Mouse (Mus musculus): ENCODE results near the gene Celf2. TPM values are rescaled to one million over a fixed set of nuclear protein-coding genes. Genes with fewer than 3 reads are reported as not detected.

Celf2 gene
- polyA plus RNA-seq, 1 experiment = 68.7 TPM

- Histone ChIP-seq H3K4me1 (ENCODE audit: control insufficient read depth, insufficient read depth, low read length) (no peaks in the 10 kb centered on the region), H3K4me3 (replicated peaks; ENCODE audit: insufficient read depth, low read depth, low read length) (no peak overlapping the region), H3K27ac (ENCODE audit: insufficient read depth, low read length) (no peak overlapping the region), H3K27me3 (ENCODE audit: control insufficient read depth, insufficient read depth, low read length) (no peaks in the 10 kb centered on the region)
- 62% methylated on average over 3 of the region's 3 CpGs for WGBS
- no peak for TF ChIP-seq POLR2A (IDR thresholded peaks at IDR 0.05; ENCODE audit: borderline replicate concordance, insufficient read depth, low read length)
- TF ChIP-seq CTCF (IDR thresholded peaks at IDR 0.05; ENCODE audit: borderline replicate concordance, insufficient read depth, low read depth, low read length) = no peak
- no peak for DNase-seq
These were observed 1002.3 kb downstream of the Celf2 start for GRCm38 (mm10) chr2:6507071-6507470.

DNA sequence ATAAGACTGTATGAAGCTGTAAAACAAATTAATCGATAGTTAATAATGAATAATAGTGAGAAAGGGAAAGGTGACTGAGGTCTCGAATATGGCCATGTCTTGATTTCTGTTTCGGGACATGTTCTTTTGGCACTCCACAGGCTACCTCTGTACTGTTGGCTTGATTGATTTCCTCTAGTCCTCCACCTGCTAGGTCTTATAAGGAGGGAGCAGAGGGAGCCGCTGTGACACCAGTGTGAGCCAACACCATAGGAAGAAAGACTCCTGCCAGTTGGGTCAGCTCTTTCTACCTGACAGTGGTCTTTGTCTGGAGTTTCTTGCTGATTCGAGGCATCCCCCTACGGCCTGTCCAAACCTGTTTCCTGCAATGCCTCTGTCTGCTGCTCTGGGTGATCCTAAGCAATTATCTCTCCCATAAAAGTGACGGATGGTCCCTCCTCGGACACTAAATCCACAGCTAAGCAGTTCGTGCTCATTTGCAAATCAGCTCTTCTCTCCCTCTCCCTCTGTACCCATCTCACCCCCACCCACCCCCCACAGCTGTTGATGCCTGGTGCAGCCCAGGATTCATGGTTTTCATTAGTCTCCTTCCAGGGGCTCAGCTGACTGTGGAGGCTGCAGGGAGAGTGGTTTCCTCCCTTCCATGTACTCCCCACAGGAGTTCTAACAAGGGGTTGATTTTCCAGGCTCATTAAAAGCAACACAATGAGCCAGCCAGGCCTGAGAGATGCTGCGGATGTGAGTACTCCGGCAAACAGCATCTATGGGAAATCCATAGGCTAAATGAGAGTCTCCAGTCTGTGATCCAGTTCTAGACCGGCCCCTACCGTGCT is 1003.2 kb downstream of the Celf2 start:
- H3K27ac ChIP-seq (ENCODE audit: insufficient read depth, low read length) = no peak overlapping the region
- H3K27me3 ChIP-seq (ENCODE audit: control insufficient read depth, insufficient read depth, low read length) = no peaks in the 10 kb centered on the region
- DNase-seq = no peak
- no peaks in the 10 kb centered on the region for H3K4me1 ChIP-seq (ENCODE audit: control insufficient read depth, insufficient read depth, low read length)
- WGBS = 61% methylated on average over 13 of the region's 13 CpGs
- TF ChIP-seq POLR2A (IDR thresholded peaks at IDR 0.05; ENCODE audit: borderline replicate concordance, insufficient read depth, low read length) (no peak), CTCF (IDR thresholded peaks at IDR 0.05; ENCODE audit: borderline replicate concordance, insufficient read depth, low read depth, low read length) (no peak)
- no peak overlapping the region for H3K4me3 ChIP-seq (replicated peaks; ENCODE audit: insufficient read depth, low read depth, low read length)

GRCm38 (mm10) chr2:6505531-6505930 is 1003.8 kb downstream of the Celf2 start:
- Histone ChIP-seq H3K27me3 (ENCODE audit: control insufficient read depth, insufficient read depth, low read length) (no peaks in the 10 kb centered on the region), H3K27ac (ENCODE audit: insufficient read depth, low read length) (no peak overlapping the region), H3K4me3 (replicated peaks; ENCODE audit: insufficient read depth, low read depth, low read length) (no peak overlapping the region), H3K4me1 (ENCODE audit: control insufficient read depth, insufficient read depth, low read length) (no peaks in the 10 kb centered on the region)
- DNase-seq = no peak
- WGBS = 89% methylated on average over 12 of the region's 12 CpGs
- TF ChIP-seq POLR2A (IDR thresholded peaks at IDR 0.05; ENCODE audit: borderline replicate concordance, insufficient read depth, low read length) (no peak), CTCF (IDR thresholded peaks at IDR 0.05; ENCODE audit: borderline replicate concordance, insufficient read depth, low read depth, low read length) (no peak)

DNA sequence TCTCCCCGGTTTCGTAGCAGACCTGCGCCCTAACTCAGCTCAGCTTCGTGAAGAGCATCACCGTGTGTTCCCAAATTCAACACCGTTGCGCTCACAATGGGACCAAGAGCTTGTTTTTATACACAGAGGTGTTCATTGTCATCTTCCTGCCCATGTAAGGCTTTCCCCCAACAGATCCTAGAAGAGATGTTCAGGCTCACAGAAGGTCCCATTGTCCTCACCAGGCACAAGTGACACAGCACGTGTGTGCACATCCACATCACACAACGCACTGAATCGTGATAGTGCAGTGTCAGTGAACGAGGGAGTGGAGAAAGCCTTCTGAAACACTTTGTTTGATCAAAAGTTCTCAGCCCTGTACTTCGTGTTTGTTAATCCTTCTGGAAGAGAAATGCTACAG is 1011.3 kb downstream of the Celf2 start:
- WGBS = 79% methylated on average over 12 of the region's 12 CpGs
- H3K27ac ChIP-seq (ENCODE audit: insufficient read depth, low read length) = no peak overlapping the region
- DNase-seq = no peak
- H3K4me3 ChIP-seq (replicated peaks; ENCODE audit: insufficient read depth, low read depth, low read length) = no peak overlapping the region
- no peaks in the 10 kb centered on the region; the same call in 1 of the 2 replicates for H3K4me1 ChIP-seq (ENCODE audit: control insufficient read depth, insufficient read depth, low read length)
- H3K27me3 ChIP-seq (ENCODE audit: control insufficient read depth, insufficient read depth, low read length) = no peaks in the 10 kb centered on the region
- no peak for TF ChIP-seq POLR2A (IDR thresholded peaks at IDR 0.05; ENCODE audit: borderline replicate concordance, insufficient read depth, low read length)
- no peak for TF ChIP-seq CTCF (IDR thresholded peaks at IDR 0.05; ENCODE audit: borderline replicate concordance, insufficient read depth, low read depth, low read length)

- Histone ChIP-seq H3K4me1 (ENCODE audit: control insufficient read depth, insufficient read depth, low read length) (no peaks in the 10 kb centered on the region; the same call in 1 of the 2 replicates), H3K27ac (ENCODE audit: insufficient read depth, low read length) (no peak overlapping the region), H3K4me3 (replicated peaks; ENCODE audit: insufficient read depth, low read depth, low read length) (no peak overlapping the region), H3K27me3 (ENCODE audit: control insufficient read depth, insufficient read depth, low read length) (no peaks in the 10 kb centered on the region)
- DNase-seq = no peak
- 81% methylated on average over 5 of the region's 5 CpGs for WGBS
- TF ChIP-seq CTCF (IDR thresholded peaks at IDR 0.05; ENCODE audit: borderline replicate concordance, insufficient read depth, low read depth, low read length) (no peak), POLR2A (IDR thresholded peaks at IDR 0.05; ENCODE audit: borderline replicate concordance, insufficient read depth, low read length) (no peak)
These were observed 1011.7 kb downstream of the Celf2 start for GRCm38 (mm10) chr2:6497636-6498035.

- H3K27me3 ChIP-seq (ENCODE audit: control insufficient read depth, insufficient read depth, low read length) = no peaks in the 10 kb centered on the region
- H3K27ac ChIP-seq (ENCODE audit: insufficient read depth, low read length) = no peak overlapping the region
- H3K4me1 ChIP-seq (ENCODE audit: control insufficient read depth, insufficient read depth, low read length) = no peaks in the 10 kb centered on the region; the same call in 1 of the 2 replicates
- TF ChIP-seq POLR2A (IDR thresholded peaks at IDR 0.05; ENCODE audit: borderline replicate concordance, insufficient read depth, low read length) (no peak), CTCF (IDR thresholded peaks at IDR 0.05; ENCODE audit: borderline replicate concordance, insufficient read depth, low read depth, low read length) (no peak)
- DNase-seq = no peak
- 89% methylated on average over 5 of the region's 5 CpGs for WGBS
- H3K4me3 ChIP-seq (replicated peaks; ENCODE audit: insufficient read depth, low read depth, low read length) = no peak overlapping the region
These were observed 1015.5 kb downstream of the Celf2 start for GRCm38 (mm10) chr2:6493886-6494285.

- H3K4me3 ChIP-seq (replicated peaks; ENCODE audit: insufficient read depth, low read depth, low read length) = no peak overlapping the region
- peaks cover 14% of the 10 kb centered on the region for H3K4me1 ChIP-seq (ENCODE audit: control insufficient read depth, insufficient read depth, low read length)
- no peaks in the 10 kb centered on the region for H3K27me3 ChIP-seq (ENCODE audit: control insufficient read depth, insufficient read depth, low read length)
- TF ChIP-seq CTCF (IDR thresholded peaks at IDR 0.05; ENCODE audit: borderline replicate concordance, insufficient read depth, low read depth, low read length) (no peak), POLR2A (IDR thresholded peaks at IDR 0.05; ENCODE audit: borderline replicate concordance, insufficient read depth, low read length) (no peak)
- DNase-seq = no peak
- H3K27ac ChIP-seq (ENCODE audit: insufficient read depth, low read length) = no peak overlapping the region
- WGBS = 91% methylated on average over 4 of the region's 4 CpGs
These were observed 1018.5 kb downstream of the Celf2 start for GRCm38 (mm10) chr2:6490870-6491269.

- H3K27ac ChIP-seq (ENCODE audit: insufficient read depth, low read length) = no peak overlapping the region
- 97% methylated on average over 6 of the region's 6 CpGs for WGBS
- TF ChIP-seq POLR2A (IDR thresholded peaks at IDR 0.05; ENCODE audit: borderline replicate concordance, insufficient read depth, low read length) = no peak
- TF ChIP-seq CTCF (IDR thresholded peaks at IDR 0.05; ENCODE audit: borderline replicate concordance, insufficient read depth, low read depth, low read length) = no peak
- H3K4me1 ChIP-seq (ENCODE audit: control insufficient read depth, insufficient read depth, low read length) = peaks cover 14% of the 10 kb centered on the region
- DNase-seq = no peak
- no peaks in the 10 kb centered on the region for H3K27me3 ChIP-seq (ENCODE audit: control insufficient read depth, insufficient read depth, low read length)
- no peak overlapping the region for H3K4me3 ChIP-seq (replicated peaks; ENCODE audit: insufficient read depth, low read depth, low read length)
These were observed 1019.3 kb downstream of the Celf2 start for GRCm38 (mm10) chr2:6490076-6490475.

Data from cerebellum, adult 2 months (tissue).